Mouse (Mus musculus) layer of hippocampus, adult 8-10 months (tissue): Measurements from ENCODE around the gene Mroh3. TPM values are rescaled to one million over a fixed set of nuclear protein-coding genes. Genes with fewer than 3 reads are reported as not detected.

Source experiments
- total RNA-seq, 4 experiments: library from RNA; stranded (reverse); gene quantifications; 2 replicates each; pipeline ENCODE4 v1.2.4; 2022

The Mroh3 gene
- total RNA-seq, 4 experiments from 2014 or later = 0.71 to 3.1 (median 2.0) TPM

Other genes with a start within 250 kb of the Mroh3 start
- gene Igfn1, start 206.5 kb downstream of the Mroh3 start, total RNA-seq = under 1 TPM; 0.35 to 0.61 (median 0.38) TPM
- 10 to 100 TPM; 71.4 to 79.2 (median 73.5) TPM for gene Tmem9, start 204.7 kb downstream of the Mroh3 start, total RNA-seq
- not detected for gene Ascl5, start 162.0 kb downstream of the Mroh3 start, total RNA-seq
- 1 to 10 TPM in 2 of 4 experiments, under 1 TPM in 2; 0.37 to 1.9 (median 0.79) TPM for gene Cacna1s, start 160.1 kb downstream of the Mroh3 start, total RNA-seq
- gene Kif21b, start 81.4 kb downstream of the Mroh3 start, total RNA-seq = 10 to 100 TPM; 42.0 to 44.3 (median 42.9) TPM
- gene Inava, start 21.4 kb upstream of the Mroh3 start, total RNA-seq = 1 to 10 TPM; 2.3 to 3.7 (median 3.0) TPM
- 1 to 10 TPM; 3.2 to 6.6 (median 3.9) TPM for gene Gpr25, start 48.0 kb upstream of the Mroh3 start, total RNA-seq
- 100 to 1,000 TPM; 123 to 147 (median 134) TPM for gene Camsap2, start 133.3 kb upstream of the Mroh3 start, total RNA-seq
- gene Ddx59, start 202.4 kb upstream of the Mroh3 start, total RNA-seq = 10 to 100 TPM in 3 of 4 experiments, 1 to 10 TPM in 1; 9.6 to 11.8 (median 11.1) TPM